Mouse (Mus musculus) cerebellum, adult (tissue): ENCODE data around the gene Pfdn5.

ENCODE experiments used
- ATAC-seq: cut with Nextera tagmentation; 2 replicates; pipeline ENCODE4 v1.9.2; 2017; ENCODE audit warnings: mild to moderate bottlenecking, moderate library complexity, mixed read lengths; ENCODE audit not compliant: insufficient number of reproducible peaks, low FRiP score, low TSS enrichment

The Pfdn5 gene

DNA sequence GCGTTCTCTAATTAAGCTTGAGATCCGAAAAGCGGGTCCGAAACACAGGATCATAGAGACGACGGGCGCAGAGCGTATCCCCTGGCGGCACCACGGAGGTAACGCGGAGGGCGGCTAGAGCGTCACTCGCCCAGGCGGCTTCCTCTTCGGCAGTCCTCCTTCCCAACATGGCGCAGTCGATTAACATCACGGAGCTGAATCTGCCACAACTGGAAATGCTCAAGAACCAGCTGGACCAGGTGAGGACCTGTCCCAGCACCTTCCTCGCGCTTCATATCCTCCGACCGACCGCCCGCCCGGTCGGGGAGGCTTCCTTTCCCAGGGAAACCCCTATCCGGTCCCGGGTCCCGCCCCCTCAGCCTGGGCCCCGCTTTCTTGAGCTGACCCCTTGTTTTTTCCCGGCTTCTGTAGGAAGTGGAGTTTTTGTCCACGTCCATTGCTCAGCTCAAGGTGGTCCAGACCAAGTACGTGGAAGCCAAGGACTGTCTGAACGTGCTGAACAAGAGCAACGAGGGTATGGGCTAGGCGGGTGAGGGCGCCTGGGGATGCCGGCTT is at the start of gene Pfdn5:
TSS of gene Pfdn5 (plus strand) at position 95 of the 555 bp plus-strand sequence.
- ATAC-seq, result peak; percentile 92

DNA sequence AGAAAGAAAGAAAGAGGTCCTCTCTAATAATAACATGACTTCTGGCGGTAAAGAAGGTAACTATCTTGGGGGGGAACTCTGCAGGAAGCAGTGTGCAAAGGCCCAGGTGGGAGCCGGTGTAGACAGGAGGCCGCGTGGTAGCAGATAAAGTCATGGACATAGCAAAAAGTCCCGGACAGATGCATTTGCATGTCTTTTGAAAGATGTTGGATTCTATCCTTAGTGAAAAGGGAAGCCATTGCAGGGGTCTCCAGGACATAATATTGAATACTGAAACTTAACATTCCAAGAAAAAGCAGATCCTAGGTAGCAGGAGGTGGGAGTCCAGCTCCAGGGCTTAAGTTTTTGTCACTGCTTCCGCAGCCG is 47.2 kb upstream of the Pfdn5 start:
- no peak for ATAC-seq

DNA sequence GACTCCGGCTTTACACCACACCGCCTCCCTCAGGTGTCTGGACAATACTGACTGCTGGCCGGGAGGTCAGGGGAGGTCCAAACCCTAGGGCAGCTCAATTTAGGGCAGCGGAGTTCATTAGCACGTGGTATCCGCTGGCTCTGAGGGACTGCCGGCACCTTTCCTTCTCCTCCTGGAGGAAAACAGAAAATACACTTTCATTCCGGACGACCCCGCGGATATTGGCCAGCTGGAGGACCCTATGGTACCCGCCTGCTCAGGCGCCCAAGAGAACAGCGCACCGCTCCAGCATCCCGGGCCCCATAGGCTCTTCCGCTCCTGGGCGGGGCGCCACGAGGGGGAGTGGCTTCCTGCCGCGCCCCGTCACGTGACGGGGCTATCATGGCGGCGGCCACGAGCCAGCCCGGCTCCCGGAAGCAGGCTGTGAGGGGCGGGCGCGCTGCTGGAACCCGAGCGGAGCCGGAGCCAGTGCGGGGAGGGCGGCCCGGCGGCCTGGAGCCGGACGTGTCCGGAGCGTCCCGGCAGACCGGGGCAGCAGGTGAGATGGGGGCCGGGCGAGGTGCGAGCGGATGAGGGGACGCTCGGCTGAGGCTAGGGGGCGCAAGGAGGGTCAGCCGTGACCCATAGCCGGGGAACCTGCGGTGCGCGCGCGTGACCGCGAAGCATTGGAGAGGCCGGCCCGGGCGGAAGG is 46.7 kb upstream of the Pfdn5 start, which contains the start of gene Mfsd5:
TSS of gene Mfsd5 (plus strand) at position 363 of the 691 bp plus-strand sequence.
- peak; percentile 91 for ATAC-seq

DNA sequence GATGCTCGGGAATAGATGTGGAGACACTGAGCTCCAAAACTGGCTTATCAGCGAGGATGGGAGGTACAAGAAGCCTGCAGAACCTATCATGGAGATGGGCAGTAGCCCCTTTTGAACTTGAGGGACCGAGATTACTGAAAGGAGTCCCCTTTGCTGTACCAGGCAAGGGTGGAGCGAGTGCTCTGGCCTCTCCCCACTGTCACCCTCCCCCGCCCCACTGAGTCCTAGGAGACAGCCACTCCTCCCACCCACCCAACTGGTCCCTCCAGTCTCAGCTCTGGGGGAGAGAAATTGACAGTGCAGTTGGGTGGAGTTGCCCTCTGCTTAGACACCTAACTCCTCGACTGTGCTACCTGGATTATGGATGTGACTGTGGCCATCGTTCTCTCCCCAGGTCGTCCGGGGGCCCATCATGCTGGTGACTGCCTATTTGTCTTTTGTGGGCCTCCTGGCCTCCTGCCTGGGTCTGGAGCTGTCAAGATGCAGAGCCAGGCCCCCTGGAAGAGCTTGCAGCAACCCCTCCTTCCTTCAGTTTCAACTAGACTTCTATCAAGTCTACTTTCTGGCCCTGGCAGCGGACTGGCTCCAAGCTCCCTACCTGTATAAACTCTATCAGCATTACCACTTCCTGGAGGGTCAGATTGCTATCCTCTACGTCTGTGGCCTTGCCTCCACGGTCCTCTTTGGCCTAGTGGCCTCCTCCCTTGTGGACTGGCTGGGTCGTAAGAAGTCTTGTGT is 46.0 kb upstream of the Pfdn5 start:
- ATAC-seq, result peak; percentile 38; the same call in 1 of the 2 replicates

DNA sequence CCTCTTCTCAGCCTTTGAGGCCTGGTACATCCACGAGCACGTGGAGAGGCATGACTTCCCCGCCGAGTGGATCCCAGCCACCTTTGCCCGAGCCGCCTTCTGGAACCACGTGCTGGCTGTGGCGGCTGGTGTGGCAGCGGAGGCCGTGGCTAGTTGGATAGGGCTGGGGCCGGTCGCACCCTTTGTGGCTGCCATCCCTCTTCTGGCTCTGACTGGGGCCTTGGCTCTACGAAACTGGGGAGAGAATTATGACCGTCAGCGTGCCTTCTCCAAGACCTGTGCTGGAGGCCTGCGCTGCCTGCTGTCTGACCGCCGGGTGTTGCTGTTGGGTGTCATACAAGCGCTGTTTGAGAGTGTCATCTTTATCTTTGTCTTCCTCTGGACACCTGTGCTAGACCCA is 45.3 kb upstream of the Pfdn5 start:
- ATAC-seq, result no peak

DNA sequence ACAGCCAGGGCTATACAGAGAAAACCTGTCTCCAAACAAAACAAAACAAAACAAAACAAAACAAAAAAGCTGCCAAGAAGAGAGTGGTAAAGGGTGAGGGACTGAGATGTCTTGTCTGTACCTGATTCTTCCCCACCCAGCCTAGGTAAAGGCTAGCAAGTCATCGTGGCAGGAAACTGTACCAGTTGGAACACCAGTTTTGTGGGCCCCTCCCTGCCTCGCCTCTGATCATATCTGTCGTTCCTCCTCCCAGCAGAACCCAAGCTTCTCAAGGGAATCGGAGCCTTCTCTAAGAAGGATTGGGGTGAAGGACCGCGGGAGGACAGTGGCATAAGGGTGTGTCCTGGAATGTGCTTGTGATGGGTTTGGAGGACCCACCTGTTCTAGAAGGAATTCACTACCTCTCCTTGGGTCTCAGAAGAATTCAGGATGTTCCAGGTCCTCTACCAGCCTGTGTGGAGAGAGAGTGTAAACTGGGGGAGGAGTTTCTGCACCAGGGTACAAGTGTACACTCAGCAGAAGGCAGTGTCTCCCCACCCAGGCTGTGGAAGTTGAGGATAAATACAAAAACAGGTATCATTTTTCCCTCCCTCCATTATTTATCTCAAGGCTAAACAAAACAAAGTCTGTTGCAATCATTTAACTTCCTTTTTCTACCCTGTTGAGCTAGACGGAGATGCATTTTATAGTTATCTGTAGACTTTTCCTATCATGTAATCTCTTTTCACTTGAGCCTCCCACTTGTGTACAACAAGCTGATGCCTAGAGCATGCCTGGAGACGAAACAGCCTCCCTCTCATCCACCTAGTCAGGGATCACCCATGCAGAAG is 43.2 kb upstream of the Pfdn5 start:
- ATAC-seq, result no peak

DNA sequence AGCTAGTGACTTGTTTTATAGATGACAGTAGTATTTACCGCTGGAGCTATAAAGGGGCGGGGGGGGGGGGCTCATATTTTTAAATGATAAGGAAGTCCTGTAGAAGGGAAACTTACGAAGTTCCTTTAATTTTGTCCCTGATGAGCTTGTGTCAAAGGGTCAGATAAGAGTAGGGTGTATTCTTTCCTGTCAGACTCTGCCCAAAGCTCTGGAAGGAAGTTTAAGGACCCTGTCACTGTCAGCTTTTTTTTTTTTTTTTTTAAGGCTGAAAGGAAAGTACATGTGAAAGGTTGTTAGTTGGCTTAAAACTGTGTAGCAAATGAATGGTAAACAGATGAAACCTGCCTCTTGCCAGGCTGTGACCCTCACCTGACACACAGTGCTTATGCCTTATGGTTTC is 42.3 kb upstream of the Pfdn5 start:
- ATAC-seq, result no peak

DNA sequence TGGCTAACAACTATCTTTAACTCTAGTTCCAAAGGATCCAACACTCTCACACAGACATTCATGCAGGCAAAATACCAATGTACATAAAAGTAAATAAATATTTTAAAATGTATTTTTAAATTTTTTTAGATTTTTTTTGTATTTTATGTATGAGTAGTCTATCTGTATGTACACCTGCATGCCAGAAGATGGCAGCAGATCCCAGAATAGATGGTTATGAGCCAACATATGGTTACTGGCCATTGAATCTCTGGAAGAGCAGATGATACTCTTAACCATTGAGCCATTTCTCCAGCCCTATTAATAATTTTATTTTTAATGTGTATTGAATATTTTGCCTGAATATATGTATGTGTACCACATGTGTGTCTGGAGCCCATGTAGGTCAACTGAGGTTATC is 38.5 kb upstream of the Pfdn5 start:
- ATAC-seq, result no peak

DNA sequence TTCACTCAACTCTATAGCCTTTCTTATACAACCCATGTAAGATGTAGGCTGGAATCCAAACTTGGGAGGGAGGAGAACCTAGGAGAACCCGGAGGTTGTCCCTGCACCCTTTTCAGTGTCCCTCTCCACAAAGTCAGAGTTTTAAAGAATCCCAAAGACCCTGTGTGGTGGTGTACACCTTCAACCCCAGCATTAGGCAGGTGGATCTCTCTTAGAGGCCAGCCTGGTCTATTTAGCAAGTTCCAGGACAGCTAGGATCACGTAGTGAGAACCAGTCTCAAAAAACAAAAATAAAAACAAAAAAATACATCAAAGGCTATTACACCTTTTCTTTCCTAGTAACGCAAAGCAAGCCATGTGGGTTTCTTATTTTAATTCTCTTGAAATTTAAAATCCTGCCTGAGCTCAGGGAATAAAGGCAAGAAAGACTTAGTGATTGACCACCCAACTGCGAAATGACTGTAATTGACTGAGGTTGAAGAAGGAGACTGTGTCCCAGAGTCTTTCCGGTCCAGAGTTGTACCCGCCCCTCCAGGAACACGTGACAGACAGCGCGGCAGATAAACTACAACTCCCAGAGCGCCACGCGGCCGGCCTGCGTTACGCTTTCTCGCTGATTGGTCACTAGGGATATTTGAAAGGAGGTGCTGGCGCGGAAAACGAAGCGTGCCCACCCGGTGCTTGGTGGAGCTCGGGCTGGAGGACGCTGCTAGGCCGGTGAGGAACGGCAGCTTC is 30.1 kb upstream of the Pfdn5 start, which contains the start of gene Espl1:
TSS of gene Espl1 (plus strand) at position 634 of the 735 bp plus-strand sequence.
- peak; percentile 99 for ATAC-seq

DNA sequence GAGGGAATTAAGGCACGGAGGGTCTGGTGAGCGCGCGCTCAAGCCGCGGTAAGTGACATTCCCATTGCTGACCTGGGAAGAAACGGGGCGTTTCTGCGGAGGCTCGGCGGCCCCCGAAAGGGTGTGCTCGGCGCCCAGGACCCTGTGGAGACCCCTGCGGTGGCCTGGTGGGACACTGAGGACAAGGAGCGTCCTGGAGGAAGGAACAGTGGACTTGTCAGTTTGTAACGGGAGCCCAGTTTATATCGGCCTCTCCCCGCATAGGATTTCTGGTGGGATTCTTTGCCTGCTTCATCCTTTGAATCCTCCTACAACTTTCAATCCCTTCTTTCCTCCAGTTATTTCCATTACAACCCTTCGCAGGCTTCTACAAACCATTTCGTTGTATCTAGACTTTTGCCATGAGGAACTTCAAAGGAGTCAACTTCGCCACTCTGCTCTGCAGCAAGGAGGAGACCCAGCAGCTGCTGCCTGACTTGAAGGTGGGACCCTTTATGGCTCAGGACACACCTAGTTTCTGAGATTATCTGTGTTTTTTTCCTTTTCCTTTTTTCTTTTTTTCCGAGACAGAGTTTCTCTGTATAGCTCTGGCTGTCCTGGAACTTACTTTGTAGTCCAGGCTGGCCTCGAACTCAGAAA is 29.4 kb upstream of the Pfdn5 start:
- peak; percentile 60; the same call in 1 of the 2 replicates for ATAC-seq

DNA sequence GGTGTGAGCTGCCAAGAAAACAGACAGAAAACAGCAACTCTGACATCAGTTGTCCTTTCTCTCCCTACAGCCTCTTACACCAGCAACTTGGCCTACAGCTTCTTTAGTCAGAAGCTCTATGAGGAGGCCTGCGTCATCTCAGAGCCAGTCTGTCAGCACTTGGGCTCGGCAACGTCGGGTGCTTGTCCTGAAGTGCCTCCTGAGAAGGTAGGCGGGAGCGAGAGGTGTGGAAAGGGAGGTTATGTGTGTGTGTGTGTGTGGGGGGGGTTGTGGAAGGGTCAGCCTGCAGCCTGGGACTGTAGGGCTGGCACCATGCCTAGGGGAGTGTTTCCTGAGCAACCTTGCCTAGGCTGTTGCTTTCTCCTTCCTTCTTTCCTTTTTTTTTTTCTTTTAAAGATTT is 23.4 kb upstream of the Pfdn5 start:
- ATAC-seq, result no peak

DNA sequence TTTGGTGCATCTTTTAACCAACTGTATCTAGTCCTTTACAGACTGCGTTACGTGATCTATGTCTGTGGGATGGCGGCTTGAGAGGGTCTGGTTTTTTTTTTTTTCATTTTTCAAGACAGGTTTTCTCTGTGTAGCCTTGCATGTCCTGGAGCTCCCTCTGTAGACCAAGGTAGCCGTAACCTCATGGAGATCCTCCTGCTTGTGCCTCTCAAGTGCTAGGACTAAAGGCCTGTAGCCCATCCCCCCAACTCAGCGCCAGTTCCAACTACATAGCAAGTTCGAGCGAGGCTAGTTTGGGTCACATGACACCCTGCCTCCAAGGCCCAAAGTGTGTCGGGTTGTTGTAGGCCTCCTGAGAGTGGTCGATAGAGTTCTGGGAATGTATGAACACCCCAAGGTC is 17.2 kb upstream of the Pfdn5 start:
- no peak for ATAC-seq

DNA sequence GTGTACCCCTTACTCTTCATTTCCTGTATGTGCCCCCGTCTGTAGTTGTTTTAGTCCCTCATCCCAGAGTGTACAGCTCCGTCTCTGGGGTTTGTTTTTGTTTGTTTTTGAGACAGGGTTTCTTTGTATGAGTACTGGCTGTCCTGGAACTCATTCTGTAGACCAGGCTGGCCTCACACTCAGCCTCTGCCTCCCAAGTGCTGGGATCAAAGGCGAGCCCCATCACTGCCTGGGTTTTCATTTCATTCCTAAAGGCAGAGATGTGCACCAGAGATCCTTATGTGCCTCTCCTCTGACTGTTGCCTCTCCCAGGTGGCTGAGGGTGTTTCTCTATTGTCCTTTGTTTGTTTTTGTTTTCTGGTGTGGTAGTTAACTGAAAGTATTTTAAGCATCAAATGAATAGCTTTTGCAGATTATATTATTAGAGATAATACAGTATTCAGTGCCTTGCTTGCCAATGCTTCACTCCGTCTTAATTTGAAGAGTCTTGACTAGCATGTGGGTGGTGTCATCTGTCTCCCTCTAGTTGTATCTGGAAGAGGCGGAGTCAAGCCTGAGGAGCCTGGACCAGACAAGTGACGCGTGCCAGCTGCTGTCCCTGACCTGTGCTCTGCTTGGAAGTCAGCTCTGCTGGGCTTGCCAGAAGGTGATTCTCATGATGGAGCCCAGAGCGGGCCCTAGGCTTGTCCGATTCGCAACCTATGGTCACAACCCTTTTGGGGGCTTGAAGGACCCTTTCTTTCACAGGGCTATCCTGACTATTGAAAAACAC is 15.7 kb upstream of the Pfdn5 start:
- no peak for ATAC-seq

DNA sequence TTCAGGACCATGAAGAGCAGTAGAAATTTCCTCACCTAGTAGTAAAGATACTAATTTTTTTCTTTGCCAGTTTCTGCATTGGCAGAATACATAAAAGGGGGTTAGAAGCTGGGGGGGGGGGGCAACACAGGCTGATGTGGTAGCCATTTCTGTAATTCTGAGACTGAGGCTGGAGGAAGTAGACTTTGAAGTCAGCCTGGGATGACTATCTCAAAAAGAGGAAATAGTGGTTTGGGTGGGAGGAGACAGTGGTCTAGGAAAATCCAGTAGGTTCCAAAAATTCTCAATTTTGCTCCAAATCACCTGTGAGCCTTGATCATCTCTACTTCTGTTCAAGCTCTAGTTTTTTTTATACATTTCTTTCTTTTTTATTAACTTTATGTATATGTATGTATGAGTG is 14.4 kb upstream of the Pfdn5 start:
- ATAC-seq, result no peak

DNA sequence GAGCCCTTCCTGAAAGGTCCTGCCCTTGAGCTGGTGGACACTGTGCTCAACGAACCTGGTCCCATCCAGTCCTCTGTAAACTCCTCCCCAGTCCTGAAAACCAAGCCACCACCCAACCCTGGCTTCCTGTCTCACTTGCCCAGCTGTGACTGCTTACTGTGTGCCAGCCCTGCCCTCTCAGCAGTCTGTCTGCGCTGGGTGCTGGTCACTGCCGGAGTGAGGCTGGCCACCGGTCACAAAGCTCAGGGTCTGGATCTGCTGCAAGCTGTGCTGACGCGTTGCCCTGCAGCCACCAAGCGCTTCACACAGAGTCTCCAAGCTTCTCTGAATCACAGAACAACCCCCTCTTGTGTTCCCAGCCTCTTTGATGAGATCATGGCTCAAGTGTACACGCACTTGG is 10.6 kb upstream of the Pfdn5 start:
- no peak for ATAC-seq

DNA sequence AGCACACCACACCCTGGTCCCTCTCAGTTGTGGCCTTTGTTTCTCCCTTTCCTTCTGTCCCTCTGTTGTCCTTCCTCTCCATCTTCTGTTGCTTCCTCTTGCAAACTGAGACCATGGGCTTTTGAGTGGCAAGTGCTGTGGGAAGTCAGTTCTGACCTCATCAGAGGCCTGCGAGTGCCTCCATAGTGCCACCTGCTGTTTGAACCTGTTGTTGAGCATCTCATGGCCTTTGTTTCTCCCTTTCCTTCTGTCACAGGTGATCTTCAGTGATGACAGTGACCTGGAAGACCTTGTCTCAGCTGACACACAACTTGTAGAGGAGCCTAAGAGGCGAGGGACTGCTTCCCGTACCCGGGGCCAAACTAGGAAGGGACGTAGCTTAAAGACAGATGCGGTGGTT is 9.7 kb upstream of the Pfdn5 start:
- ATAC-seq, result peak; percentile 49; the same call in 1 of the 2 replicates

DNA sequence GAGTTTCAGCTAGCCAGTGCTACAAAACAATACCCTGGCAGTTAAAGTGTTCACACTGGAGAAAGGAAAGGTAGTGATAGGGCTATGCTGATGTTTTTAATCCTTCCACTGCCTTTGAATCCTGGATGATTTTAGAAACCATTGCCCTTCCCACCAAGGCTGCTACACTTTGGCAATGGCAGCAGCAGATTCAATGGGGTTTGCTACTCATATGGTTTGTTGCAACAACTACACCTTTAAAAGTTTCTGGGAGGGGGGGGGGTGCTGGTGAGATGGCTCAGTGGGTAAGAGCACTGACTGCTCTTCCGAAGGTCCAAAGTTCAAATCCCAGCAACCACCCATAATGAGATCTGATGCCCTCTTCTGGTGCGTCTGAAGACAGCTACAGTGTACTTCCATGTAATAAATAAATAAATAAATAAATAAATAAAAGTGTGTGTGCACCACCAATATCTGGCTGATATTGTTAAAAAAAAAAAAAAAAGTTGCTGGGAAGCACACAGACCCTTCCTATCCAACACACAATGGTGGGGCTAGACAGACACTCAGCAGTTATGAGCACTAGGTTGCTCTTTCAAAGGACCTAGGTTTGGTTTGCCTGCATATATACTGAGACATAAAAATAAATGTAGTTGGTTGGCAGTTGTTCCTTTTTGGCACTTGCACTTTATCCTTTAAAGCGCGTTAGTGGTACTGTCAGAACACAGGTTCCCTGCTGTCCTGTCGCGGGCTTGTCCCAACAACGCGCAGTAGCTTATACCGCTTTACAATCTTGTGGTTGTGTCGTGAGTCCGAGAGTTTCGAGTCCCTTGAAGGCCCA is 1.1 kb upstream of the Pfdn5 start:
- no peak for ATAC-seq

DNA sequence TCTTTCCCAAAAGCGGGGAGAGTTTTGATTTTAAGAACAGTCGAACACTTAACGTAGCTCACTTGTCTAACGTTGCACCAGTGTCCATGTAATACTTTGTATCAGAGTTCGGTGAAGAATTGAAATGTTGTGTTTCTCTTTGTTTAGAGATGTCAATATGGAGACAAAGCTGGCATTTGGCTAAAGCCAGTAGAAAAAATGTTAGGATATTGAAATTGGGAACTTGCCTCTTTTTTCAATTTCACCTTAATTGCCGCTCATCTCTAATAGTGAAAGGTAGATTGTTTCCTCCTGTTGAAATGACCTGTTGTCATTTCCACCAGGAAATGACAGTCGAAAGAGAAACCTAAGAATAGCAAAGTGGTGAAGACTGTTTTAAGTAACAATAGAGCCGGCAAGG is 976 bp downstream of the Pfdn5 start:
- no peak for ATAC-seq
